Mouse (Mus musculus): Measurements from ENCODE around the gene Tmem151a.
A peak's percentile ranks its signal among the peaks of the same experiment; 100 is the strongest.

Tmem151a gene

DNA sequence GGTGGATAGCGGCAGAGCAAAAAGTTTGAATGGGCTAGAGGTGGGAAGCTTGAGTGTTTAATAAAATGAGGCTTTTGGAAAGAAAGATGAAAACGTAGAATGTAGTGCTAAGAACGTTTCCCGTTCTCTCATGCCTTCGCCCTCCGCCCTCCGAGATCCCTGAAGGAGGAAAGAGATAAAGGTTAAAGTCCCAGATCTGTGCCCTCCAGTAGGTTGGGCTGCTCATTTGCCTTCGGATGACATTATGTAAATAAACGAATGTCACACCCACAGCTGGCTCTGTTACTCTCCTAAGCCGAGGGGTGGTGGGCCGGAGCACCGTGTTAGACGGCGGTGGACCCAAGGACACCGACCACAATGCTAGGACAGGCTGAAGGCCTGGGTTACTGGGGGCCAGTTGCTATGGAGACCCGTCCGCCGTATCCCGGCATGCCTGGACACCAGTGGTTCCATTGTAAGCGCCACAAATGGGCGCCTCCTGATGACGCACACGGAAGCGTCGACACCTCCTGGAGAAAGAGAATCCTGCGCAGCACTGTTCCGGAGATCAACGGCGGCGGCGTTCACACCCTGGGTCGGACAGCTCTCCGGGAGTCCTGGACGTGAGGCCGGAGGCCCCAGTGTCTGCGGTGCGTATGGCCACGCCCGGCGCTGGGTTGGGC is 44.3 kb downstream of the Tmem151a start, which contains the start of gene Brms1:
Brms1 (plus strand) TSS at position 493 of the 662 bp plus-strand sequence.
- DNase-seq, result peak; percentile 95

DNA sequence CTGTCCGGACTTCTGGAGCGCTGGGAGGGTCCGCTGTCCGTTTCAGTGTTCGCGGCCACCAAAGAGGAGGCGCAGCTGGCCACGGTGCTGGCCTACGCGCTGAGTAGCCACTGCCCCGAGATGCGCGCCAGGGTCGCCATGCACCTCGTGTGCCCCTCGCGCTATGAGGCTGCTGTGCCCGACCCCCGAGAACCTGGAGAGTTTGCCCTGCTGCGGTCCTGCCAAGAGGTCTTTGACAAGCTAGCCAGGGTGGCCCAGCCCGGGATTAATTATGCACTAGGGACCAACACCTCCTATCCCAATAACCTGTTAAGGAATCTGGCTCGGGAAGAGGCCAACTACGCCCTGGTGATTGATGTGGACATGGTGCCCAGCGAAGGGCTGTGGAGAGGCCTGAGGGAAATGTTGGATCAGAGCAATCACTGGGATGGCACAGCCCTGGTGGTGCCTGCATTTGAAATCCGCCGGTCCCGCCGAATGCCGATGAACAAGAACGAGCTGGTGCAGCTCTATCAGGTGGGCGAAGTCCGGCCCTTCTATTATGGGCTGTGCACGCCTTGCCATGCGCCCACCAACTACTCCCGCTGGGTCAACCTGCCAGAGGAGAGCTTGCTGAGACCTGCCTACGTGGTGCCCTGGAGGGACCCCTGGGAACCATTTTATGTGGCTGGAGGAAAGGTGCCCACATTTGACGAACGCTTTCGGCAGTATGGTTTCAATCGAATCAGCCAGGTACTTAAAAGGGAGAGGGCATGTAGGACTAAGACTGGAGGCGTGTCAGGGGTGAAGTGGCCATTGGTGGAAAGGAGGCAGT is 45.8 kb downstream of the Tmem151a start:
- no peak for DNase-seq

DNA sequence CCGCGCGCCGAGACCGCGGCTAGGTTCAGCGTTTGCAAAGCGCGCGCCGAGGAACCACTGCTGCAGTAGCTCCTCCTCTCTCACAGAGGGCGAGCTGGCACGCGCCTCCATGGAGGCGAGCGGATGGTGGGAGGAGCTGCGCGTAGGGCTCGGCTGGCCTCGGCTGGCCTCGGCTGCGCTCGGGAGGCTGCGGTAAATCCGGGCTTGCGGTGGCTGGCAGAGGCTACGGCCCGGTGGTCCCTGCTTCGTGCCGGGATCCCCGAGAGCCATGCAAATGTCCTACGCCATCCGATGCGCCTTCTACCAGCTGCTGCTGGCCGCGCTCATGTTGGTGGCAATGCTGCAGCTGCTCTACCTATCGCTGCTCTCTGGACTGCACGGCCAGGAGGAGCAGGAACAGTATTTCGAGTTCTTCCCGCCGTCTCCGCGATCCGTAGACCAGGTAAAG is 46.6 kb downstream of the Tmem151a start, which contains the start of the genes B4gat1 and AC124502.3:
B4gat1 (plus strand) TSS at position 118 of the 448 bp plus-strand sequence.
AC124502.3 (plus strand) TSS at position 183 of the 448 bp plus-strand sequence.
- peak; percentile 93 for DNase-seq

DNA sequence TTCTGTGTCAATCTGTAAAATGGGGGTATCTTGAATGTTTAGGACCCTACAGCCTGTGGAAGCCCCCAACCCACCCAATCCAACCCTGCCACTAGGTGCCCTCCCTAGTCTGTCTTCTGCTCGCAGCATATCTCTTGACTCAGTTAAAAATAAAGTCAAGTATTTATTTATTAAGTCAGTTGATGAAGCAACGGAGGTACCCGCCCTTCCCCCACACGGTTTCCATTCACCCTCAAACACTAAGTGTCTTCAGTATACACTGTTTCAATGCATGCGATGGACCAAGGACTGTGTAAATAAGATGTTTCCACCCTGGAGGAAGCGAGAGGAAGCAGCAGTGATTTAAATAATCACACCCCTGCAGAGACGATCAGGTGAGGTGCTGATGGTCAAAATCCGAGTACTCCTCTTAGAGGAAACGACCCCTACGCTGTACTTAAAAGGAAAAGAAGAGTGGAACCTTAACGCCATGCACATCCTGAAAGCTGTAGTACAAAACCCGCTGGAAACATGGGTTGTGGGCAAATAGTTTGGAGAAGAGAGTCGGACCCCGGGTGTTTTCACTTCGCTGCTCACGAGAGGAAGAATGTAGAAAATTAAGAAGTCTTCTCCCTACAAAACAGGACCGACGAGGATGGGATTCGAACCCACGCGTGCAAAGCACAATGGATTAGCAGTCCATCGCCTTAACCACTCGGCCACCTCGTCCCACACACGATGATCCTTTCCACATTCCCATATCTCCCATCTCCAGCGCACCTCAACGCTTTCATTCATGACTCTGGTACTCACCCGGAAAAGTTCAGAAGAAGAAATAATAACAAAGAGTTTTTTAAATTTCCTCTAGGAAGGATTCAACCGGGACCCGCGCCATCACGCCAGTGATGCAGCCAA is 47.4 kb downstream of the Tmem151a start:
- peak; percentile 83 for DNase-seq

DNA sequence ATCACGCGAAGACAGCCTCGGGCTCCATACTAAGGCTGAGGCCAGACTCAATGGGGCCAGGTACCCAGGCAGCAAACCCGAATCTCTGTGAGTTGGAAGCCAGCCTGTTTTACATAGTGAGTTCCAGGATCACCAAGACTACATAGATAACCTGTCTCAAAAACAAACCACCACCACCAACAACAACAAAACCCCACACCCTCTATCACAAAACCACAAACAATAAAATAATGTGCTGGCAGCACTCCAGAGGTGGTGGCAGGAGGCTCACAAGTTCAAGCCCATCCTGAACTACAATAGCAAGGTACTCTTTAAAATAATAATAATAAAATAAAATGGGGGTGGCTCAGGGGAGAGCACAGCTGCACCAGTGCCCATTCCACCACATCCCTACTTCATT is 48.8 kb downstream of the Tmem151a start:
- no peak for DNase-seq

DNA sequence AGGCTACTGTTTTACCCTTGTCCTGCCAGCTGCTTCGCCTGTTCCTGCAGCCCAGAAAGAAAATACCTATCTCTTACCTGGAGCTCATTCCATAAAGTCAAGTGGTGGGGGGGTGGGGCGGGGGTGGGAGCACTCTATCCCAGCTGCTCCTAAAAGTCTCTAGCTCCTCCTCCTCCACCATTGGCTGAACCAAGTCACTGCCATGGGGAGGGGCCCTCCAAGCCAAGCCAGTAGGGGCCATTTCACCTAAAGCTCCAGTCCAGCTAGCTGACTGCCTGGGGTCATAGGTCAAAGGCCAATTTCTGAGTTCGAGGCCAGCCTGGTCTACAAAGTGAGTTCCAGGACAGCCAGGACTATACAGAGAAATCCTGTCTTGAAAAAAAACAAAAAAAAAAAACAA is 52.6 kb downstream of the Tmem151a start:
- DNase-seq, result no peak

DNA sequence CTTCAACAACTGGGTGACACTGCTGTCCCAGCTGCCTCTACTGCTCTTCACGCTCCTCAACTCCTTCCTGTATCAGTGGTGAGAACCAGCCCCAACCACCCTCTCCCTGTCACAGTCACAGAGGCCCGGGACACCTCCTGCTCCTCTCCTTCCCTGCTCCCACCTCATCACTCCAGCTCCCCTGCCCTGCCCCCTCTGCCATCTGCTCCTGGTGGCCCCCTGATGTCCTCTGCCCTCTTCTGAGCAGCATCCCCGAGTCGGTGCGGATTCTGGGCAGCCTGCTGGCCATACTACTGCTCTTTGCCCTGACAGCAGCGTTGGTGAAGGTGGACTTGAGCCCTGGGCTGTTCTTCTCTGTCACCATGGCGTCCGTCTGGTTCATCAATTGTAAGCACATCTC is 59.2 kb downstream of the Tmem151a start:
- no peak for DNase-seq

DNA sequence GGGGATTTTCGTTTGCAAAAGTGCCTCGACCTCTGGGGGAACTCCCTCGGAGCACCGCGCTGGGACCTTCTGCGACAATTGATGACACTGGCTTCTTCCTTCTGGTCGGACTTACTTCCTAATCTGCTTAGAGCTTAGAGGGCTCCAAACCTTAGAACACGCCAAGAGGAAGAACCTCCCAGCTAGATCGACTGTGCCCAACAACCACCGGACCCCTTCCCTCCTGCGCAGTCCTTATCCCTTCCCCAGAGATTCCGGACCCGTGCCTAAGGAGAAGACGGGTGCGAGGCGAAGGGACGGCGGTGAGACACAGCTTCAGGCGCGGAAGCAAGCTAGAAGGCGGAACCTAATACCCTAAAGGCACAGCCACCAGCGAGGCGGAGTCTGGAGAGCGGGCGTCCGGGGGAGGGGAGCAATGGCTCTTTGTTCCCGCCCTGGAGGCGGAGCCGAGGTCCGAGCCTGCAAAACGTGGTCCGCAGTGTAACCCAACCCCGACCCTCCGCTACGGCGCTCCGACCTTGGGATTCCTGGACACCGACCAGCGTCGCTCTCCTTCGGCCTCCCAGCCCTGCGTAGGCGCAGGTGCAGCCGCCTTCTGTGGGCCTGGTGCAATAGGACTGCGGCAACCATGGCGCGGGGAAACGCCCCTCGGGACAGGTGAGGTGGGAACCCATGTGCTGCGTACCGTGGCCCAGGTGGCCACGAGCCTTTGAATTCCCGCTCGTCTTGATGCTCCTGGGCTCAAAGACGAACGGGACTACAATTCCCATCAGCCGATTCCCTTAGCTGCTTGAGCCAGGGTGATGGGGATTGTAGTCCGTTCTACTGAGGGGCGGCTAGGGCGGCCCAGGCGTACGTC is 61.5 kb downstream of the Tmem151a start, which contains the start of gene Slc29a2:
Slc29a2 (plus strand) TSS at position 240 of the 859 bp plus-strand sequence.
- DNase-seq, result peak; percentile 96

DNA sequence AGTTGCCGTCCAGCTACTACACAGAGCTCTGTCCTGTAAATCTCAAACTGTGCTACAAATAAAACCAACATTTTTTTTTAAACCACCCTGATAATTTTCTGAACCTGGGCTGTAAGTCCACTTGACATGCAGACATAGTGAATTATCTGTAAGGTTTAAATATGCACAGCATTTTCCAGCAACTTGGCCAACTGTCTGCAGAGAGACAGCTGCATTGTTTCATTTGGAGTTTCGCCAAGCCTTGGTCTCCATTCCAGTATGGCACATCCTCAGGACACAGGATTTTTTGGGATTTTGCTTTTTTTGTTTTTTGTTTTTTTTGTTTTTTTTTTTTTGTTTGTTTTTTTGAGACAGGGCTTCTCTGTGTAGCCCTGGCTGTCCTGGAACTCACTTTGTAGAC is 63.9 kb downstream of the Tmem151a start:
- DNase-seq, result no peak

Measured in kidney, postnatal 14 days (tissue).